Mouse (Mus musculus): Measurements from ENCODE around the gene Tas1r1. TPM values are rescaled to one million over a fixed set of nuclear protein-coding genes. Genes with fewer than 3 reads are reported as not detected.
A peak's percentile ranks its signal among the peaks of the same experiment; 100 is the strongest.

The Tas1r1 gene
- polyA plus RNA-seq, 1 experiment from 2014 or later: 0.78 TPM

- no peak overlapping the region for H3K27ac ChIP-seq
- H3K9me3 ChIP-seq: no peaks in the 10 kb centered on the region
- H3K4me3 ChIP-seq (replicated peaks): no peak overlapping the region
- H3K4me1 ChIP-seq: peaks cover 21% of the 10 kb centered on the region
- ATAC-seq (ENCODE audit: low FRiP score): no peak
- H3K4me2 ChIP-seq: no peak overlapping the region
- peaks cover 63% of the 10 kb centered on the region for H3K36me3 ChIP-seq (replicated peaks)
- no peaks in the 10 kb centered on the region for H3K27me3 ChIP-seq
- H3K9ac ChIP-seq: no peak overlapping the region
- 72% methylated on average over 12 of the region's 12 CpGs for WGBS
Observed at GRCm38 (mm10) chr4:152021568-152022097, 16.7 kb downstream of the Tas1r1 start.

- 92% methylated on average over 21 of the region's 21 CpGs for WGBS
- no peak for ATAC-seq (ENCODE audit: low FRiP score)
Observed at GRCm38 (mm10) chr4:152020024-152020423, 18.3 kb downstream of the Tas1r1 start.

GRCm38 (mm10) chr4:152019073-152019472 lies 19.3 kb downstream of the Tas1r1 start:
- Histone ChIP-seq H3K27ac (no peak overlapping the region), H3K4me1 (no peaks in the 10 kb centered on the region), H3K4me3 (replicated peaks) (no peak overlapping the region), H3K36me3 (replicated peaks) (peaks cover 74% of the 10 kb centered on the region), H3K27me3 (no peaks in the 10 kb centered on the region), H3K4me2 (no peak overlapping the region), H3K9ac (no peak overlapping the region), H3K9me3 (no peaks in the 10 kb centered on the region)
- 83% methylated on average over 6 of the region's 6 CpGs for whole genome bisulfite sequencing
- ATAC-seq (ENCODE audit: low FRiP score): no peak

More at GRCm38 (mm10) chr4:152020024-152020423, 18.3 kb downstream of the Tas1r1 start:
- Histone ChIP-seq H3K27ac (no peak overlapping the region), H3K9me3 (no peaks in the 10 kb centered on the region), H3K36me3 (replicated peaks) (peaks cover 74% of the 10 kb centered on the region), H3K4me1 (peaks cover 5% of the 10 kb centered on the region), H3K4me2 (no peak overlapping the region), H3K9ac (no peak overlapping the region), H3K27me3 (no peaks in the 10 kb centered on the region), H3K4me3 (replicated peaks) (no peak overlapping the region)

- WGBS: 86% methylated on average over 12 of the region's 12 CpGs
Observed at GRCm38 (mm10) chr4:152013036-152013813, 25.1 kb downstream of the Tas1r1 start.

GRCm38 (mm10) chr4:152012109-152012508 lies 26.3 kb downstream of the Tas1r1 start:
- ATAC-seq (ENCODE audit: low FRiP score): no peak
- Histone ChIP-seq H3K27me3 (peaks cover 41% of the 10 kb centered on the region), H3K36me3 (replicated peaks) (peaks cover 19% of the 10 kb centered on the region), H3K4me3 (replicated peaks) (no peak overlapping the region), H3K9me3 (no peaks in the 10 kb centered on the region), H3K4me1 (peaks cover 40% of the 10 kb centered on the region), H3K9ac (no peak overlapping the region), H3K4me2 (no peak overlapping the region), H3K27ac (no peak overlapping the region)
- WGBS: 89% methylated on average over 16 of the region's 16 CpGs

More at GRCm38 (mm10) chr4:152013036-152013813, 25.1 kb downstream of the Tas1r1 start:
- peaks cover 30% of the 10 kb centered on the region for H3K27me3 ChIP-seq
- no peaks in the 10 kb centered on the region for H3K9me3 ChIP-seq
- H3K9ac ChIP-seq: no peak overlapping the region; the same call in 1 of the 2 replicates
- H3K4me3 ChIP-seq (replicated peaks): no peak overlapping the region
- ATAC-seq (ENCODE audit: low FRiP score): no peak
- peaks cover 29% of the 10 kb centered on the region for H3K4me1 ChIP-seq
- H3K36me3 ChIP-seq (replicated peaks): peaks cover 24% of the 10 kb centered on the region
- no peak overlapping the region for H3K27ac ChIP-seq
- H3K4me2 ChIP-seq: no peak overlapping the region

- H3K36me3 ChIP-seq (replicated peaks): peaks cover 15% of the 10 kb centered on the region
- ATAC-seq (ENCODE audit: low FRiP score): no peak
- 0 out of 2 replicates have a peak overlapping the region, but pooled peaks have one; percentile 65 for H3K9ac ChIP-seq
- H3K4me1 ChIP-seq: peaks cover 40% of the 10 kb centered on the region
- H3K27ac ChIP-seq: no peak overlapping the region
- WGBS: 77% methylated on average over 8 of the region's 8 CpGs
- H3K27me3 ChIP-seq: peaks cover 49% of the 10 kb centered on the region
- peak overlapping the region; percentile 71 for H3K4me3 ChIP-seq (replicated peaks)
- no peaks in the 10 kb centered on the region for H3K9me3 ChIP-seq
- H3K4me2 ChIP-seq: peak overlapping the region; percentile 100
Observed at GRCm38 (mm10) chr4:152011171-152011760, 27.1 kb downstream of the Tas1r1 start.

GRCm38 (mm10) chr4:152010707-152011134 lies 27.6 kb downstream of the Tas1r1 start:
- H3K27ac ChIP-seq: no peak overlapping the region
- no peaks in the 10 kb centered on the region for H3K9me3 ChIP-seq
- peak overlapping the region; percentile 100 for H3K4me2 ChIP-seq
- H3K27me3 ChIP-seq: peaks cover 51% of the 10 kb centered on the region
- peaks cover 12% of the 10 kb centered on the region for H3K36me3 ChIP-seq (replicated peaks)
- H3K4me1 ChIP-seq: peaks cover 40% of the 10 kb centered on the region
- 7% methylated on average over 13 of the region's 13 CpGs for WGBS
- no peak for ATAC-seq (ENCODE audit: low FRiP score)
- 0 out of 2 replicates have a peak overlapping the region, but pooled peaks have one; percentile 65 for H3K9ac ChIP-seq
- peak overlapping the region; percentile 71 for H3K4me3 ChIP-seq (replicated peaks)

- WGBS: 1% methylated on average over 10 of the region's 10 CpGs
Observed at GRCm38 (mm10) chr4:152010091-152010706, 28.2 kb downstream of the Tas1r1 start.

GRCm38 (mm10) chr4:152009076-152010051 lies 29.0 kb downstream of the Tas1r1 start:
- H3K4me1 ChIP-seq: peaks cover 40% of the 10 kb centered on the region
- peaks cover 2% of the 10 kb centered on the region; the same call in 1 of the 2 replicates for H3K36me3 ChIP-seq (replicated peaks)
- H3K4me2 ChIP-seq: peak overlapping the region; percentile 100
- peaks cover 51% of the 10 kb centered on the region for H3K27me3 ChIP-seq
- peak; percentile 81 for ATAC-seq (ENCODE audit: low FRiP score)
- WGBS: under 1% methylated on average over 113 of the region's 115 CpGs
- peak overlapping the region; percentile 71 for H3K27ac ChIP-seq
- peak overlapping the region; percentile 71 for H3K4me3 ChIP-seq (replicated peaks)
- peak overlapping the region; percentile 65 for H3K9ac ChIP-seq
- no peaks in the 10 kb centered on the region for H3K9me3 ChIP-seq

More at GRCm38 (mm10) chr4:152010091-152010706, 28.2 kb downstream of the Tas1r1 start:
- Histone ChIP-seq H3K36me3 (replicated peaks) (peaks cover 7% of the 10 kb centered on the region), H3K27me3 (peaks cover 51% of the 10 kb centered on the region), H3K9ac (peak overlapping the region; percentile 65; the same call in 1 of the 2 replicates), H3K4me3 (replicated peaks) (peak overlapping the region; percentile 71), H3K9me3 (no peaks in the 10 kb centered on the region), H3K4me1 (peaks cover 40% of the 10 kb centered on the region), H3K27ac (0 out of 2 replicates have a peak overlapping the region, but pooled peaks have one; percentile 8), H3K4me2 (peak overlapping the region; percentile 100)
- no peak for ATAC-seq (ENCODE audit: low FRiP score)

GRCm38 (mm10) chr4:152008622-152009075 lies 29.7 kb downstream of the Tas1r1 start, which contains the start of gene Klhl21:
TSS of gene Klhl21 (plus strand) at chr4:152008803.
- peak; percentile 88 for ATAC-seq (ENCODE audit: low FRiP score)
- peaks cover 40% of the 10 kb centered on the region for H3K4me1 ChIP-seq
- WGBS: under 1% methylated on average over 44 of the region's 45 CpGs
- H3K27ac ChIP-seq: peak within 1 kb of the TSS; percentile 71
- peaks cover 51% of the 10 kb centered on the region for H3K27me3 ChIP-seq
- H3K9ac ChIP-seq: peak within 1 kb of the TSS; percentile 65
- peak within 1 kb of the TSS; percentile 71 for H3K4me3 ChIP-seq (replicated peaks)
- H3K4me2 ChIP-seq: peak within 1 kb of the TSS; percentile 100
- no peaks in the 10 kb centered on the region for H3K9me3 ChIP-seq
- H3K36me3 ChIP-seq (replicated peaks): 0 out of 2 replicates have a peak, but pooled peaks cover 2% of the 10 kb centered on the region

- 2% methylated on average over 14 of the region's 14 CpGs for WGBS
- Histone ChIP-seq H3K27ac (no peak overlapping the region), H3K9ac (no peak overlapping the region), H3K4me3 (replicated peaks) (peak overlapping the region; percentile 71), H3K36me3 (replicated peaks) (0 out of 2 replicates have a peak, but pooled peaks cover 2% of the 10 kb centered on the region), H3K4me1 (peaks cover 40% of the 10 kb centered on the region), H3K9me3 (no peaks in the 10 kb centered on the region), H3K4me2 (peak overlapping the region; percentile 100), H3K27me3 (peaks cover 51% of the 10 kb centered on the region)
- ATAC-seq (ENCODE audit: low FRiP score): no peak
Observed at GRCm38 (mm10) chr4:152008148-152008500, 30.2 kb downstream of the Tas1r1 start.
